Mouse (Mus musculus): ENCODE measurements around the gene Aldh2. TPM values are rescaled to one million over a fixed set of nuclear protein-coding genes. Genes with fewer than 3 reads are reported as not detected.
"Not testable (repeated sequence)": the region's sequence is repeated elsewhere in the genome, so short reads cannot be mapped to it uniquely, and the experiment has no call there.

Gene Aldh2
- total RNA-seq (2021), result 100 to 1,000 TPM; 140 to 143 TPM
- long read RNA-seq, experiment 1, transcript Aldh2-201 (13 exons, 3,867 nt), result major isoform, 23 of 31 reads
- long read RNA-seq, experiment 1, partial matches to known transcripts, result 5 of 31 reads
- long read RNA-seq, experiment 1, other reads (novel, unspliced or antisense), result 2 of 31 reads
- long read RNA-seq, experiment 2, transcript Aldh2-201 (13 exons, 3,867 nt), result major isoform, 32 of 37 reads
- long read RNA-seq, experiment 2, partial matches to known transcripts, result 4 of 37 reads
- long read RNA-seq, experiment 2, other reads (novel, unspliced or antisense), result 1 of 37 reads

- peak; percentile 79 to 90 for DNase-seq (ENCODE audit: low spot score in 2 of 2)
Measured at GRCm38 (mm10) chr5:121593451-121594401, at the start of gene Aldh2. Aldh2 (minus strand) TSS chr5:121593824.

GRCm38 (mm10) chr5:121639601-121640000 is 46.0 kb upstream of the Aldh2 start:
- DNase-seq (ENCODE audit: low spot score in 2 of 2), result no peak

GRCm38 (mm10) chr5:121637296-121637695 is 43.7 kb upstream of the Aldh2 start:
- no peak for DNase-seq (ENCODE audit: low spot score in 2 of 2)

GRCm38 (mm10) chr5:121634668-121635067 is 41.0 kb upstream of the Aldh2 start:
- no peak for DNase-seq (ENCODE audit: low spot score in 2 of 2)

- no peak for DNase-seq (ENCODE audit: low spot score in 2 of 2)
Measured at GRCm38 (mm10) chr5:121632804-121633203, 39.2 kb upstream of the Aldh2 start.

- DNase-seq (ENCODE audit: low spot score in 2 of 2), result not testable (repeated sequence)
Measured at GRCm38 (mm10) chr5:121631106-121631647, 37.6 kb upstream of the Aldh2 start.

- DNase-seq (ENCODE audit: low spot score in 2 of 2), result peak; percentile 67 to 81
Measured at GRCm38 (mm10) chr5:121627871-121628270, 34.2 kb upstream of the Aldh2 start.

GRCm38 (mm10) chr5:121623241-121623640 is 29.6 kb upstream of the Aldh2 start:
- DNase-seq (ENCODE audit: low spot score in 2 of 2), result no peak

- no peak for DNase-seq (ENCODE audit: low spot score in 2 of 2)
Measured at GRCm38 (mm10) chr5:121621102-121621501, 27.5 kb upstream of the Aldh2 start.

GRCm38 (mm10) chr5:121618592-121619513 is 25.2 kb upstream of the Aldh2 start, which contains the start of gene Acad12:
Acad12 (minus strand) TSS chr5:121618938.
- peak; percentile 75 to 87 for DNase-seq (ENCODE audit: low spot score in 2 of 2)

- not testable (repeated sequence) for DNase-seq (ENCODE audit: low spot score in 2 of 2)
Measured at GRCm38 (mm10) chr5:121614921-121615320, 21.3 kb upstream of the Aldh2 start.

GRCm38 (mm10) chr5:121612036-121612435 is 18.4 kb upstream of the Aldh2 start:
- DNase-seq (ENCODE audit: low spot score in 2 of 2), result no peak

GRCm38 (mm10) chr5:121609556-121610135 is 16.0 kb upstream of the Aldh2 start:
- not testable (repeated sequence) for DNase-seq (ENCODE audit: low spot score in 2 of 2)

GRCm38 (mm10) chr5:121606151-121606550 is 12.5 kb upstream of the Aldh2 start:
- DNase-seq (ENCODE audit: low spot score in 2 of 2), result peak; percentile 63 to 81

- not testable (repeated sequence) for DNase-seq (ENCODE audit: low spot score in 2 of 2)
Measured at GRCm38 (mm10) chr5:121603815-121604214, 10.2 kb upstream of the Aldh2 start.

- peak; percentile 87 to 92 for DNase-seq (ENCODE audit: low spot score in 2 of 2)
Measured at GRCm38 (mm10) chr5:121601547-121602299, 8.1 kb upstream of the Aldh2 start.

- no peak for DNase-seq (ENCODE audit: low spot score in 2 of 2)
Measured at GRCm38 (mm10) chr5:121598871-121599610, 5.4 kb upstream of the Aldh2 start.

GRCm38 (mm10) chr5:121597991-121598537 is 4.4 kb upstream of the Aldh2 start:
- no peak for DNase-seq (ENCODE audit: low spot score in 2 of 2)

Data from gastrocnemius, postnatal 4 days (tissue).